Mouse (Mus musculus) midbrain, embryonic 16.5 days (tissue): Measurements from ENCODE around the gene Lrba. TPM values are rescaled to one million over a fixed set of nuclear protein-coding genes. Genes with fewer than 3 reads are reported as not detected.

Experiments used
- ATAC-seq: fragments of 200-750 bp; cut with Nextera tagmentation; 2 replicates; pipeline ENCODE4 v1.8.0; 2017; ENCODE audit warnings: moderate TSS enrichment
- H3K27ac ChIP-seq: fragments of 300-500 bp; sonication (generic); 2 replicates; pipeline ENCODE4 v1.5.1; 2014; ENCODE audit warnings: mild to moderate bottlenecking, low read length, mixed read lengths
- H3K27me3 ChIP-seq: fragments of 300-500 bp; sonication (generic); 2 replicates; pipeline ENCODE4 v1.6.1; 2014; ENCODE audit warnings: low read depth, low read length, mixed read lengths; ENCODE audit not compliant: control insufficient read depth, insufficient read depth
- H3K36me3 ChIP-seq: fragments of 300-500 bp; sonication (generic); 2 replicates; pipeline ENCODE4 v1.6.1; 2014; ENCODE audit warnings: mild to moderate bottlenecking, low read length, moderate library complexity, mixed read lengths; ENCODE audit not compliant: control insufficient read depth, insufficient read depth
- H3K4me1 ChIP-seq: fragments of 300-500 bp; sonication (generic); 2 replicates; pipeline ENCODE4 v1.6.1; 2014; ENCODE audit warnings: mild to moderate bottlenecking, low read length, mixed read lengths; ENCODE audit not compliant: control insufficient read depth, insufficient read depth
- H3K4me2 ChIP-seq: fragments of 300-500 bp; sonication (generic); 2 replicates; pipeline ENCODE4 v1.6.1; 2014; ENCODE audit warnings: mild to moderate bottlenecking, low read length, mixed read lengths
- H3K4me3 ChIP-seq: fragments of 300-500 bp; sonication (generic); 2 replicates; pipeline ENCODE4 v1.5.1; 2014; ENCODE audit warnings: low read depth, mild to moderate bottlenecking, low read length, moderate library complexity, mixed read lengths
- H3K9ac ChIP-seq: fragments of 300-500 bp; sonication (generic); 2 replicates; pipeline ENCODE4 v1.6.1; 2014; ENCODE audit warnings: low read depth, low read length, mixed read lengths
- H3K9me3 ChIP-seq: fragments of 300-500 bp; sonication (generic); replicated peaks from 2 replicates; pipeline ENCODE4 v1.6.1; 2014; ENCODE audit warnings: mild to moderate bottlenecking, low read length, mixed read lengths; ENCODE audit not compliant: control insufficient read depth, poor library complexity, severe bottlenecking
- WGBS: fragments of 180-500 bp; shearing (Covaris S2); extraction: QIAGEN DNeasy Blood & Tissue Kit; methylation state at CpG from one replicate; pipeline ENCODE4 v1.1.7; 2014; 5-methylcytosine and 5-hydroxymethylcytosine counted together
- polyA plus RNA-seq: library from polyadenylated mRNA; unstranded; fragments of >200 nt; fragmentation: Nextera tagmentation; extraction: Ambion mirVana; gene quantifications from 2 replicates; pipeline ENCODE4 v1.2.1, GENCODE M21; 2015

Gene Lrba
- polyA plus RNA-seq, 1 experiment from 2014 or later: 4.5 TPM

- no peaks in the 10 kb centered on the region for H3K27me3 ChIP-seq
- 38% methylated on average over 13 of the region's 13 CpGs for WGBS
- H3K4me1 ChIP-seq: peaks cover 9% of the 10 kb centered on the region; the same call in 1 of the 2 replicates
- H3K27ac ChIP-seq: peak overlapping the region; percentile 4; the same call in 1 of the 2 replicates
- no peak overlapping the region for H3K4me3 ChIP-seq
- no peaks in the 10 kb centered on the region for H3K9me3 ChIP-seq
- no peak overlapping the region for H3K9ac ChIP-seq
- peaks cover 13% of the 10 kb centered on the region for H3K36me3 ChIP-seq
- H3K4me2 ChIP-seq: no peak overlapping the region
- 0 out of 2 replicates have a peak, but pooled peaks have one; percentile 47 for ATAC-seq
Measured at GRCm38 (mm10) chr3:86818001-86818585, 593.6 kb downstream of the Lrba start.

DNA sequence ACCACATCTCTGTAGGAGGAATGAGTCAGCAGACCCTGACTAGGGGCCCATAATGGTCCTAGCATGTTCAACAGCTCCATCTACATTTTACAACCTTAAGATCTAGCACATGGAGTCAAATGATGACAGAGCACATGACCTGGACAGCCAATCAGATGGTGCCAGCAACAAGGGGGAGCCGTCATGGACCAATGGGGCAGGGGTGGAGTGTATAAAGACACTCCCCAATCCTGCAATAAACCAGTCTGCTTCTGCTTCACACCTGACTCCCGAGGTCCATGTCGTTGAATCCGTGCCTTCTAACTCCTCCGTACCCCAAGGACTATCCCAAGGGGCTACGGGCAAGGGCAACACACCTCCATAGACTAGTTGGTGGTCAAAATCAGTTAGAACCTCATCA lies 594.9 kb downstream of the Lrba start:
- no peaks in the 10 kb centered on the region for H3K9me3 ChIP-seq
- ATAC-seq: peak; percentile 47; the same call in 1 of the 2 replicates
- no peak overlapping the region for H3K4me2 ChIP-seq
- WGBS: 97% methylated on average over 6 of the region's 6 CpGs
- H3K27me3 ChIP-seq: no peaks in the 10 kb centered on the region
- H3K4me3 ChIP-seq: no peak overlapping the region
- no peak overlapping the region for H3K27ac ChIP-seq
- peaks cover 9% of the 10 kb centered on the region; the same call in 1 of the 2 replicates for H3K4me1 ChIP-seq
- no peak overlapping the region for H3K9ac ChIP-seq
- H3K36me3 ChIP-seq: peaks cover 13% of the 10 kb centered on the region

DNA sequence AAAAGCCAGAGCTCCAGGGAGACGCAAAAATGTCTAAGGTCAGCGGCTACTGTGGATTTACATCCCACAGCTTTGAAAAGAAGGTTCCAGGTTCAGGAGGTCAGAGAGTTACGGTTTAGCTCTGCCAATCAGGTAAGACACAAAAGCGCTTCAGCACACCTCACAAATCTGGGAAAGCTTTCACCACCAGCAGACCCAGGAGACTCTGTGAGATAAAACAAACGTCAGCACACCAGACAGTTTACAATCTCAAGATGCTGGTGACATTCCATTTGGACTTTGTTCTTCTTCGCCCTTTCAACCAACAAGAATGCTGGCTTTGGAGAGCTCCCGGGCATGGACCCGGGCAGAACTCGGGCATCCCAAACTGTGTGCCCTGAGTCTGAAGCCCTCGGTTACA lies 595.9 kb downstream of the Lrba start:
- Histone ChIP-seq H3K36me3 (peaks cover 10% of the 10 kb centered on the region; the same call in 1 of the 2 replicates), H3K27me3 (no peaks in the 10 kb centered on the region), H3K9ac (no peak overlapping the region), H3K27ac (no peak overlapping the region), H3K4me2 (no peak overlapping the region), H3K4me1 (peaks cover 9% of the 10 kb centered on the region; the same call in 1 of the 2 replicates), H3K4me3 (no peak overlapping the region), H3K9me3 (no peaks in the 10 kb centered on the region)
- 86% methylated on average over 10 of the region's 10 CpGs for WGBS
- ATAC-seq: no peak

DNA sequence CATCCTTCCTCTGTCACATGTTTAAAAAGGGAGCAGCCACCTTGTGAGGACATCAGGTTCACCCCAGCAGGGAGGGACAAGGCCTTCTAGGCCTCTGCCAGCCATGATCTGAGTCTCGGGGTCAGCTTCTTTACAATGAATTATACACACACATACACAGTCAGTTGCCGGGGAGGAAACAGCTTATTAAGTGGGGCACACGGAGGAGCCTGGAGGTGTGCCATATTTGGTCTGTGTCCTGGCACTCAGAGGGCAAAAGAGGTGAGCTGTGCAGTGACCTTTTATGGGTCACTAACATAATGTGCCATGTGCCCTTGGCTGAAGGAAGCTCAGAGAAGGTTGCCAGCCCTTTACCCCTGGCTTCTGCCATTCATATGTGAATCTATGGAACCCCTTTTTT lies 596.9 kb downstream of the Lrba start:
- Histone ChIP-seq H3K27me3 (no peaks in the 10 kb centered on the region), H3K4me2 (no peak overlapping the region), H3K4me1 (peaks cover 9% of the 10 kb centered on the region; the same call in 1 of the 2 replicates), H3K36me3 (peaks cover 10% of the 10 kb centered on the region; the same call in 1 of the 2 replicates), H3K4me3 (no peak overlapping the region), H3K9me3 (no peaks in the 10 kb centered on the region), H3K9ac (no peak overlapping the region), H3K27ac (no peak overlapping the region)
- no peak for ATAC-seq
- WGBS: 63% methylated on average over 3 of the region's 3 CpGs

DNA sequence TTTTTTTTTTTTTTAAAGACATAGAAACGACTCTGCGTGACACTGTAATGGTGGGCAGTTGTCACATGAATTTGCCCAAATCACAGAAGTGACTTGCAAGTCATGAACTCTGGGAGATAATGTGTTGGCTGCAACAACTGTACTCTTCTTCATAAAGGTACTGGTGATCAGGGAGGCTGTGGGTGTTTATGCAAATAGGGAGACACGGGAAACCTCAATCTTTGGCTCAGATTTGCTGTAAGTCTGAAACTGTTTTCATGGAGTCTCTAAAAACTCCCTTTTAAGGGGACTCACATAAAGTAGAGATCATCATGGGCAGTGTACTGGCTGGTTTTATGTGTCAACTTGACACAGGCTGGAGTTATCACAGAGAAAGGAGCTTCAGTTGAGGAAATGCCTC lies 603.0 kb downstream of the Lrba start:
- Histone ChIP-seq H3K4me1 (peaks cover 13% of the 10 kb centered on the region; the same call in 1 of the 2 replicates), H3K9ac (no peak overlapping the region), H3K36me3 (peaks cover 9% of the 10 kb centered on the region; the same call in 1 of the 2 replicates), H3K27me3 (no peaks in the 10 kb centered on the region), H3K9me3 (no peaks in the 10 kb centered on the region), H3K4me3 (no peak overlapping the region), H3K27ac (no peak overlapping the region), H3K4me2 (no peak overlapping the region)
- 94% methylated on average over 3 of the region's 3 CpGs for WGBS
- no peak for ATAC-seq

- H3K4me3 ChIP-seq: no peak overlapping the region
- 0 out of 2 replicates have a peak, but pooled peaks cover 3% of the 10 kb centered on the region for H3K36me3 ChIP-seq
- H3K9me3 ChIP-seq: no peaks in the 10 kb centered on the region
- no peak for ATAC-seq
- no peak overlapping the region for H3K9ac ChIP-seq
- 58% methylated on average over 8 of the region's 8 CpGs for WGBS
- no peaks in the 10 kb centered on the region for H3K27me3 ChIP-seq
- no peak overlapping the region for H3K4me2 ChIP-seq
- peaks cover 21% of the 10 kb centered on the region; the same call in 1 of the 2 replicates for H3K4me1 ChIP-seq
- H3K27ac ChIP-seq: peak overlapping the region; percentile 38
Measured at GRCm38 (mm10) chr3:86832115-86832514, 607.6 kb downstream of the Lrba start.

Other genes starting within 250 kb of the Lrba start
- gene Prss48, start 222.2 kb upstream of the Lrba start, polyA plus RNA-seq: not detected in 2 replicates
- gene Rps3a1, start 82.0 kb upstream of the Lrba start, polyA plus RNA-seq: 494 and 519 TPM in 2 replicates